Mouse (Mus musculus): ENCODE measurements around the gene Piwil1. TPM values are rescaled to one million over a fixed set of nuclear protein-coding genes. Genes with fewer than 3 reads are reported as not detected.
A peak's percentile ranks its signal among the peaks of the same experiment; 100 is the strongest.

Gene Piwil1
- polyA plus RNA-seq (2015; fragmentation: Nextera tagmentation; extraction: Ambion mirVana): 0.16 TPM in 1 of 2 replicates, not detected in the other

DNA sequence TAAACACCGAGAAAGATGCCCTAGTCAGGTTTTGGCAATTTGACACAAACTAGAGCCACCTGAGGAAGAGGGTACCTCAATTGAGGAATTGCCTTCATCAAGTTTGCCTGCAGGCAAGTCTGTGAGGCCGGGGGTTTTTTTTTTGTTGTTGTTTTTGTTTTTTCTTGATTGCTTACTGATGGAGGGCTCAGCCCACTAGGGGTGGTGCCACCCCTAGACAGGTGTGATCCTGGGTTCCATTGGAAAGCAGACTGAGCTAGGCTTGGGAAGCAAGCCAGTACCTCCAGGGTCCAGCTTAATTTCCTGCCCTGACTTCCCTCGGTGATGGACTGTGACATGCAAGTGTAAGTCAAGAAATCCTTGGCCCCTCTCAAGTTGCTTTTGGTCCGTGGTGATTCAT lies at the start of gene Piwil1:
Piwil1 (plus strand) TSS at position 301 of the 400 bp plus-strand sequence.
- Histone ChIP-seq H3K9me3 (replicated peaks) (peaks cover 6% of the 10 kb centered on the region), H3K4me2 (no peak within 1 kb of the TSS), H3K27ac (no peak within 1 kb of the TSS), H3K4me3 (no peak within 1 kb of the TSS), H3K36me3 (ENCODE audit: poor library complexity, severe bottlenecking) (no peaks in the 10 kb centered on the region), H3K4me1 (0 out of 2 replicates have a peak, but pooled peaks cover 6% of the 10 kb centered on the region), H3K27me3 (peaks cover 5% of the 10 kb centered on the region; the same call in 1 of the 2 replicates), H3K9ac (no peak within 1 kb of the TSS)
- ATAC-seq: no peak
- WGBS: 84% methylated on average over 4 of the region's 4 CpGs

GRCm38 (mm10) chr5:128656496-128657135 lies 45.7 kb upstream of the Piwil1 start:
- Histone ChIP-seq H3K9ac (0 out of 2 replicates have a peak overlapping the region, but pooled peaks have one; percentile 26), H3K4me3 (peak overlapping the region; percentile 2; the same call in 1 of the 2 replicates), H3K9me3 (replicated peaks) (0 out of 2 replicates have a peak, but pooled peaks cover 3% of the 10 kb centered on the region), H3K27ac (no peak overlapping the region), H3K36me3 (ENCODE audit: poor library complexity, severe bottlenecking) (no peaks in the 10 kb centered on the region), H3K27me3 (peaks cover 3% of the 10 kb centered on the region; the same call in 1 of the 2 replicates), H3K4me1 (peaks cover 11% of the 10 kb centered on the region), H3K4me2 (peak overlapping the region; percentile 46)
- ATAC-seq: no peak
- 28% methylated on average over 22 of the region's 22 CpGs for WGBS

GRCm38 (mm10) chr5:128660101-128660500 lies 42.2 kb upstream of the Piwil1 start:
- Histone ChIP-seq H3K27ac (no peak overlapping the region), H3K9ac (no peak overlapping the region), H3K9me3 (replicated peaks) (0 out of 2 replicates have a peak, but pooled peaks cover 6% of the 10 kb centered on the region), H3K36me3 (ENCODE audit: poor library complexity, severe bottlenecking) (no peaks in the 10 kb centered on the region), H3K27me3 (peaks cover 3% of the 10 kb centered on the region; the same call in 1 of the 2 replicates), H3K4me2 (no peak overlapping the region), H3K4me3 (no peak overlapping the region), H3K4me1 (peaks cover 11% of the 10 kb centered on the region)
- no peak for ATAC-seq
- 58% methylated on average over 8 of the region's 8 CpGs for WGBS

DNA sequence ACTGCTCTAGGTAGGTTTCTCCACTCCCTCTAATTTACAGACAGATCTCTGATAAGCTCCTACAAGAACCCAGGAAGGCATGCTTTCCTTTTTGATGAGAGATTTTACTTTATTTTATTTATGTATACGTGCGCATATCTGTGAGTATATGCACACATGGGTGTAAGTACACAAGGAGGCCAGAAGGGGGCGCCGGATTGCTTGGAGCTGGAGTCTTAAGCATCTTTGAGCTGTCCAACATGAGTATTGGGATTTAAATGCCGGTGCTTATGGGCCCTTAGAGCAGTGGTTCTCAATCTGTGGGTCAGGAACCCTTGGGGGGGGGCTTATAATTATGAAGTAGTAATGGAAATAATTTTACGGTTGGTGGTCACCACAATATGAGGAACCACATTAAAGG lies 39.4 kb upstream of the Piwil1 start:
- Histone ChIP-seq H3K9me3 (replicated peaks) (0 out of 2 replicates have a peak, but pooled peaks cover 6% of the 10 kb centered on the region), H3K27ac (no peak overlapping the region), H3K4me1 (peaks cover 5% of the 10 kb centered on the region; the same call in 1 of the 2 replicates), H3K9ac (no peak overlapping the region), H3K27me3 (no peaks in the 10 kb centered on the region), H3K4me3 (no peak overlapping the region), H3K36me3 (ENCODE audit: poor library complexity, severe bottlenecking) (no peaks in the 10 kb centered on the region), H3K4me2 (no peak overlapping the region)
- no peak for ATAC-seq
- 93% methylated on average over 6 of the region's 6 CpGs for WGBS

DNA sequence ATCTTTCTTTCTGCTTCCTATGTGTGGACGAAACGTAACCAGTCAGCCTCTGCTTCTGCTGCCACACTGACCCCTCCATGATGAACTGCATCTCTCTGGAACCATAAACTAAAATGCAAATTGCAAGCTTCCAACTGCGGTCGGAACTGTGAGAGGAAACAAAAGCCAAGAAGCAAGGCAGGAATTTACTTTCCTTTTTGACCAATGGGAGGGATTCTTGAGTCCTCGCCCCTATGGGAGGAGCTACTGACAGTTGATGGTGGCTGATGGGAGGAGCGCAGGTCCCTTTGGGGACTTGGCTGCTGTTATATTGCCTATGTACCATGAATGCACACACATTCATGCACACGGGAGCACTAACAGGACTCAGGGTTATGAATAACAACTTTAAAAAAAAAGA lies 38.3 kb upstream of the Piwil1 start:
- Histone ChIP-seq H3K9ac (no peak overlapping the region), H3K36me3 (ENCODE audit: poor library complexity, severe bottlenecking) (no peaks in the 10 kb centered on the region), H3K27ac (no peak overlapping the region), H3K4me1 (peaks cover 5% of the 10 kb centered on the region; the same call in 1 of the 2 replicates), H3K4me2 (no peak overlapping the region), H3K27me3 (no peaks in the 10 kb centered on the region), H3K9me3 (replicated peaks) (0 out of 2 replicates have a peak, but pooled peaks cover 3% of the 10 kb centered on the region), H3K4me3 (no peak overlapping the region)
- no peak for ATAC-seq
- 83% methylated on average over 7 of the region's 7 CpGs for WGBS

DNA sequence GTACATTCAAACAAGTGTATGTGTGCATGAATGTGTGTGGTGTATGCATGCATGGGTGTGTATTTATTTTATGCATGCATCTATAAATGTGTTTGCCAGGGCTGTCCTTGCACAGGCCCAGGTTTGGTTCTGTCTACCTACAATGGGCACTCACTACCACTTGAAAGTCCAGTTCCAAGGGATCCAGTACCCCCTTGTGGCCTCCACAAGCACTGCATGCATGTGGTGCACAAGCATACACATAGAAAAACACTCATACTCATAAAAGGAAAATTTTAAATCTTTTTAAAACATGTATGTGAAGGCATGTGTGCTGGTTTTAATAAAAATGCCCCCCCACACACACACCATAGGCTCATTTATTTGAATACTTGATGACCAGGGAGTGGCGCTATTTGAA lies 37.3 kb upstream of the Piwil1 start:
- WGBS: 91% methylated on average over 1 of the region's 1 CpGs
- H3K9ac ChIP-seq: no peak overlapping the region
- H3K4me3 ChIP-seq: no peak overlapping the region
- ATAC-seq: no peak
- no peak overlapping the region for H3K27ac ChIP-seq
- no peaks in the 10 kb centered on the region for H3K36me3 ChIP-seq (ENCODE audit: poor library complexity, severe bottlenecking)
- peaks cover 5% of the 10 kb centered on the region; the same call in 1 of the 2 replicates for H3K4me1 ChIP-seq
- no peak overlapping the region for H3K4me2 ChIP-seq
- no peaks in the 10 kb centered on the region for H3K27me3 ChIP-seq
- H3K9me3 ChIP-seq (replicated peaks): 0 out of 2 replicates have a peak, but pooled peaks cover 3% of the 10 kb centered on the region

DNA sequence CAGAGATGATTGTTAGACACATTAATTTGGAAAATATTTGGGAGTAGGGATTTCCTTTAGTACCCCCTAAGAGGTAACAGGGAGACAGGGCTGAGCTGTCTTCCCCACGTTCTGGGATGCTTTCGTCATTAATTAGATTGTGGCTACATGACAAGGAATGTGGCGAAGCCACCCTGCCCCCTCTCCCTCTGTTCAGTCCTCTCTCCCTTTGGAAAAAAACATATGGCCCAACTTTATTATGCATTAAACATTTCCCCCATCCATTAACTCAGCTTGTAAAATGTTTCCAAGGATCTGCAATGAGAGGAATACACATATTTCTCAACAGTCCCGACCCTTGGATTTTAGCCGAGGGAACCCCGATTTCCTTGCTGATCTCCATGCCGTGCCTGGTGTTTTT lies 35.0 kb upstream of the Piwil1 start:
- peaks cover 5% of the 10 kb centered on the region; the same call in 1 of the 2 replicates for H3K4me1 ChIP-seq
- 0 out of 2 replicates have a peak, but pooled peaks cover 3% of the 10 kb centered on the region for H3K9me3 ChIP-seq (replicated peaks)
- H3K27ac ChIP-seq: peak overlapping the region; percentile 57
- ATAC-seq: 0 out of 2 replicates have a peak, but pooled peaks have one; percentile 30
- no peaks in the 10 kb centered on the region for H3K36me3 ChIP-seq (ENCODE audit: poor library complexity, severe bottlenecking)
- WGBS: 59% methylated on average over 7 of the region's 7 CpGs
- H3K4me3 ChIP-seq: no peak overlapping the region
- H3K9ac ChIP-seq: no peak overlapping the region
- no peak overlapping the region for H3K4me2 ChIP-seq
- no peaks in the 10 kb centered on the region for H3K27me3 ChIP-seq

GRCm38 (mm10) chr5:128674124-128674523 lies 28.2 kb upstream of the Piwil1 start:
- ATAC-seq: no peak

GRCm38 (mm10) chr5:128677373-128677772 lies 25.0 kb upstream of the Piwil1 start:
- no peaks in the 10 kb centered on the region for H3K27me3 ChIP-seq
- 92% methylated on average over 4 of the region's 4 CpGs for WGBS
- H3K9ac ChIP-seq: no peak overlapping the region
- no peak overlapping the region for H3K4me3 ChIP-seq
- H3K4me2 ChIP-seq: no peak overlapping the region
- H3K4me1 ChIP-seq: no peaks in the 10 kb centered on the region
- no peaks in the 10 kb centered on the region for H3K9me3 ChIP-seq (replicated peaks)
- no peak for ATAC-seq
- no peaks in the 10 kb centered on the region for H3K36me3 ChIP-seq (ENCODE audit: poor library complexity, severe bottlenecking)
- H3K27ac ChIP-seq: no peak overlapping the region

More at GRCm38 (mm10) chr5:128674124-128674523, 28.2 kb upstream of the Piwil1 start:
- Histone ChIP-seq H3K9me3 (replicated peaks) (no peaks in the 10 kb centered on the region), H3K4me3 (no peak overlapping the region), H3K36me3 (ENCODE audit: poor library complexity, severe bottlenecking) (no peaks in the 10 kb centered on the region), H3K4me2 (no peak overlapping the region), H3K9ac (no peak overlapping the region), H3K27ac (no peak overlapping the region), H3K27me3 (no peaks in the 10 kb centered on the region), H3K4me1 (no peaks in the 10 kb centered on the region)
- 64% methylated on average over 9 of the region's 9 CpGs for WGBS

- WGBS: 87% methylated on average over 6 of the region's 6 CpGs
- no peak for ATAC-seq
- Histone ChIP-seq H3K9ac (no peak overlapping the region), H3K36me3 (ENCODE audit: poor library complexity, severe bottlenecking) (no peaks in the 10 kb centered on the region), H3K4me3 (no peak overlapping the region), H3K27ac (no peak overlapping the region), H3K4me2 (no peak overlapping the region), H3K27me3 (0 out of 2 replicates have a peak, but pooled peaks cover 1% of the 10 kb centered on the region), H3K9me3 (replicated peaks) (no peaks in the 10 kb centered on the region), H3K4me1 (no peaks in the 10 kb centered on the region)
Observed at GRCm38 (mm10) chr5:128677861-128678260, 24.5 kb upstream of the Piwil1 start.

GRCm38 (mm10) chr5:128681456-128681855 lies 20.9 kb upstream of the Piwil1 start:
- ATAC-seq: no peak
- H3K36me3 ChIP-seq (ENCODE audit: poor library complexity, severe bottlenecking): no peaks in the 10 kb centered on the region
- peaks cover 7% of the 10 kb centered on the region; the same call in 1 of the 2 replicates for H3K9me3 ChIP-seq (replicated peaks)
- H3K27ac ChIP-seq: no peak overlapping the region
- H3K4me1 ChIP-seq: peaks cover 13% of the 10 kb centered on the region
- no peak overlapping the region for H3K9ac ChIP-seq
- 36% methylated on average over 5 of the region's 5 CpGs for WGBS
- H3K4me2 ChIP-seq: no peak overlapping the region
- H3K27me3 ChIP-seq: peaks cover 11% of the 10 kb centered on the region; the same call in 1 of the 2 replicates
- H3K4me3 ChIP-seq: no peak overlapping the region

GRCm38 (mm10) chr5:128684192-128684591 lies 18.1 kb upstream of the Piwil1 start:
- H3K36me3 ChIP-seq (ENCODE audit: poor library complexity, severe bottlenecking): no peaks in the 10 kb centered on the region
- H3K9me3 ChIP-seq (replicated peaks): peaks cover 17% of the 10 kb centered on the region; the same call in 1 of the 2 replicates
- no peak overlapping the region for H3K9ac ChIP-seq
- 4% methylated on average over 10 of the region's 10 CpGs for WGBS
- H3K4me1 ChIP-seq: peaks cover 13% of the 10 kb centered on the region
- no peak overlapping the region for H3K27ac ChIP-seq
- peaks cover 11% of the 10 kb centered on the region; the same call in 1 of the 2 replicates for H3K27me3 ChIP-seq
- ATAC-seq: 0 out of 2 replicates have a peak, but pooled peaks have one; percentile 10
- peak overlapping the region; percentile 36 for H3K4me2 ChIP-seq
- no peak overlapping the region for H3K4me3 ChIP-seq

All from forebrain, embryonic 13.5 days (tissue).